Mouse (Mus musculus): Measurements from ENCODE around the gene Timp4. TPM values are rescaled to one million over a fixed set of nuclear protein-coding genes. Genes with fewer than 3 reads are reported as not detected.

Gene Timp4
- total and polyA plus RNA-seq, 3 experiments, result not detected

GRCm38 (mm10) chr6:115238031-115239027, 13.7 kb downstream of the Timp4 start:
- dilution Hi-C loops (cut with MboI; ENCODE audit: extremely low pct_ligation_motif_present, extremely low pct_unique_long_range_greater_than_20kb, low sequenced_read_pairs) (no loop called here), in situ Hi-C loops (cut with MboI; ENCODE audit: low pct_ligation_motif_present, low pct_unique_long_range_greater_than_20kb, low sequenced_read_pairs) (no loop called here)
- no peak overlapping the region for H3K9ac ChIP-seq (ENCODE audit: insufficient read depth, low read depth)
- H3K27ac ChIP-seq (ENCODE audit: insufficient read depth, low read depth), result no peak overlapping the region
- no peak for DNase-seq (ENCODE audit: extremely low read depth)
- no peaks in the 10 kb centered on the region for H3K4me1 ChIP-seq (ENCODE audit: control insufficient read depth in 1 of 2, insufficient read depth in 2 of 2)
- H3K79me2 ChIP-seq (replicated peaks; ENCODE audit: control insufficient read depth, extremely low read depth, insufficient read depth, poor library complexity, severe bottlenecking), result no peaks in the 10 kb centered on the region
- no peaks in the 10 kb centered on the region for H3K36me3 ChIP-seq (replicated peaks in 1 of 2; ENCODE audit: control insufficient read depth in 1 of 2, insufficient read depth in 1 of 2, low read length in 1 of 2)
- no peak overlapping the region for H3K4me2 ChIP-seq (ENCODE audit: insufficient read depth, low read depth, poor library complexity, severe bottlenecking)
- no peak overlapping the region for H3K4me3 ChIP-seq (replicated peaks in 1 of 3; ENCODE audit: low read depth in 2 of 3, low read length in 2 of 3, poor library complexity in 1 of 3)
- H3K27me3 ChIP-seq (replicated peaks), result no peaks in the 10 kb centered on the region
- no peak for TF ChIP-seq SMC3 (IDR thresholded peaks at IDR 0.05; ENCODE audit: low read depth, low read length)
- TF ChIP-seq IRF4 (IDR thresholded peaks at IDR 0.05; ENCODE audit: low read depth, low read length), result no peak
- no peak for TF ChIP-seq MAZ (IDR thresholded peaks at IDR 0.05; ENCODE audit: low read depth, low read length)
- no peak for TF ChIP-seq TBP (conservative IDR thresholded peaks at IDR 0.05; ENCODE audit: low read depth, low read length)
- no peak for TF ChIP-seq ZNF384 (IDR thresholded peaks at IDR 0.05; ENCODE audit: low read depth, low read length)
- no peak for TF ChIP-seq ELF1 (IDR thresholded peaks at IDR 0.05; ENCODE audit: low read depth, low read length)
- TF ChIP-seq CHD1 (IDR thresholded peaks at IDR 0.05; ENCODE audit: low read depth, low read length), result no peak
- no peak for TF ChIP-seq CHD2 (IDR thresholded peaks at IDR 0.05; ENCODE audit: low read length)
- TF ChIP-seq MAFK (IDR thresholded peaks at IDR 0.05; ENCODE audit: insufficient replicate concordance, low read length), result no peak
- TF ChIP-seq CTCF (conservative IDR thresholded peaks at IDR 0.05 in 1 of 2, IDR thresholded peaks at IDR 0.05 in 1 of 2; ENCODE audit: low read depth in 2 of 2, low read length in 2 of 2), result no peak
- TF ChIP-seq MYC (IDR thresholded peaks at IDR 0.05; ENCODE audit: low read depth, low read length), result no peak
- no peak for TF ChIP-seq RCOR1 (conservative IDR thresholded peaks at IDR 0.05; ENCODE audit: low read depth, low read length)
- TF ChIP-seq BHLHE40 (IDR thresholded peaks at IDR 0.05; ENCODE audit: low read depth, low read length), result no peak
- no peak for TF ChIP-seq JUND (conservative IDR thresholded peaks at IDR 0.05; ENCODE audit: low read depth, low read length)
- no peak for TF ChIP-seq MXI1 (IDR thresholded peaks at IDR 0.05; ENCODE audit: low read depth, low read length)
- TF ChIP-seq POLR2A (IDR thresholded peaks at IDR 0.05; ENCODE audit: low read depth, low read length), result no peak
- no peak for TF ChIP-seq POLR2AphosphoS2 (IDR thresholded peaks at IDR 0.05; ENCODE audit: low read depth, low read length)
- TF ChIP-seq MEF2A (IDR thresholded peaks at IDR 0.05; ENCODE audit: borderline replicate concordance, low read depth, low read length), result no peak
- TF ChIP-seq TCF12 (IDR thresholded peaks at IDR 0.05; ENCODE audit: low read depth, low read length), result no peak
- no peaks in the 10 kb centered on the region for H3K9me3 ChIP-seq (replicated peaks; ENCODE audit: low read length)

- no peak for DNase-seq (ENCODE audit: extremely low read depth)
- TF ChIP-seq TBP (conservative IDR thresholded peaks at IDR 0.05; ENCODE audit: low read depth, low read length) (no peak), NRF1 (IDR thresholded peaks at IDR 0.05; ENCODE audit: low read depth, low read length) (no peak), CHD2 (IDR thresholded peaks at IDR 0.05; ENCODE audit: low read length) (no peak), BHLHE40 (IDR thresholded peaks at IDR 0.05; ENCODE audit: low read depth, low read length) (no peak)
- Histone ChIP-seq H3K36me3 (replicated peaks in 1 of 2; ENCODE audit: control insufficient read depth in 1 of 2, insufficient read depth in 1 of 2, low read length in 1 of 2) (no peaks in the 10 kb centered on the region), H3K27ac (ENCODE audit: insufficient read depth, low read depth) (no peak overlapping the region), H3K9ac (ENCODE audit: insufficient read depth, low read depth) (no peak overlapping the region), H3K4me2 (ENCODE audit: insufficient read depth, low read depth, poor library complexity, severe bottlenecking) (no peak overlapping the region), H3K9me3 (replicated peaks; ENCODE audit: low read length) (no peaks in the 10 kb centered on the region), H3K4me1 (ENCODE audit: control insufficient read depth in 1 of 2, insufficient read depth in 2 of 2) (no peaks in the 10 kb centered on the region), H3K27me3 (replicated peaks) (no peaks in the 10 kb centered on the region), H3K4me3 (replicated peaks in 1 of 3; ENCODE audit: low read depth in 2 of 3, low read length in 2 of 3, poor library complexity in 1 of 3) (no peak overlapping the region), H3K79me2 (replicated peaks; ENCODE audit: control insufficient read depth, extremely low read depth, insufficient read depth, poor library complexity, severe bottlenecking) (no peaks in the 10 kb centered on the region)
- dilution Hi-C loops (cut with MboI; ENCODE audit: extremely low pct_ligation_motif_present, extremely low pct_unique_long_range_greater_than_20kb, low sequenced_read_pairs), result no loop called here
- in situ Hi-C loops (cut with MboI; ENCODE audit: low pct_ligation_motif_present, low pct_unique_long_range_greater_than_20kb, low sequenced_read_pairs), result loop anchor here (5.0 kb wide), 1 partner anchor 305 kb away; no protein-coding TSS in a partner anchor
Observed at GRCm38 (mm10) chr6:115232562-115232961, 19.4 kb downstream of the Timp4 start.

Data from CH12.LX (cell line).